Mouse (Mus musculus): ENCODE measurements at regions not wholly inside any gene's neighbourhood (a gene's known extent, or its start where the extent isn't known, plus 50 kb on each side); places are given as distances from the start of the nearest gene placed in this dataset.

DNA sequence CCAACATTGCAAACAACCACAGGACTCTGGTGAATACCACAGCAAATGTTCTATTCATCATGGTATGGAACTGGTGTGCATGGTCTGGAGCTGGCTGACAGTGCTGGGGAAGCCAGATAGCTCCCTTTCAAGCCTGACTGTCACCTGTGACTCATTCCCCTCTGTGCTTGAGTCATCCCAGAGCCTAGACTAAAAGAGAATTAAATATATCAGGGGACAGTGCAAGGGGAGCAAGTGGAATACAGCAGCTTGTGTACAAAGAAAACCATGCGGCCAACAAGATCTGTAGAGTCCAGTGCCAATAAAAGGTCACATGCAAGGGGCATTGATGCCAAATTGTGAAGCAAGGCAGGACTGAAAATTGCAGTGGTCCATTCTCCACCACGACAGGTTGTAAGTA, 117.7 kb downstream of the Pah start:
- no peak overlapping the region for H3K27ac ChIP-seq
- no peak overlapping the region for H3K4me2 ChIP-seq
- no peak overlapping the region for H3K4me3 ChIP-seq (replicated peaks)
- WGBS, result 68% methylated on average over 2 of the region's 2 CpGs
- no peaks in the 10 kb centered on the region for H3K4me1 ChIP-seq
- no peak overlapping the region for H3K9ac ChIP-seq
- no peaks in the 10 kb centered on the region for H3K36me3 ChIP-seq
- ATAC-seq (ENCODE audit: insufficient read depth, low FRiP score, low read depth), result no peak
- H3K9me3 ChIP-seq, result no peaks in the 10 kb centered on the region
- no peaks in the 10 kb centered on the region for H3K27me3 ChIP-seq (replicated peaks)

DNA sequence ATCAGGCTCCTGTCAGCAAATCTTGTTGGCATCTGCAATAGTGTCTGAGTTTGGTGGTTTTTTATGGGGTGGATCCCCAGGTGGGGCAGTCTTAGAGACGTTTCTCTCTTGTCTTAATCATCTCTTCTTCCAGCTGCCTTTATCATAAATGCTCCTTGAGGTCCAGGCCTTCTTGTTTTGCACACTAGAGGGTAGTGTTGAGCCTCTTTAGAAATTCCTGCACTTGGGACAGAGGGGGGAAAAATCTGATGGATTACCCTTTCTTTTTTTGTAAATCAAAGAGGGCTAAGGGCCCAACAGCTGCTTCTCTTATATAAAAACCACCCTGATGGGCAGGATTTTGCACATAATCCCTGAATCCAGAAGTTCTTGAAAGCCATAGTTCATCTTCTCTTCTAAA, 127.5 kb downstream of the Pah start:
- Histone ChIP-seq H3K4me2 (no peak overlapping the region), H3K9me3 (no peaks in the 10 kb centered on the region), H3K4me3 (replicated peaks) (no peak overlapping the region), H3K27me3 (replicated peaks) (no peaks in the 10 kb centered on the region), H3K9ac (no peak overlapping the region), H3K27ac (no peak overlapping the region; the same call in 1 of the 2 replicates), H3K4me1 (no peaks in the 10 kb centered on the region), H3K36me3 (no peaks in the 10 kb centered on the region)
- ATAC-seq (ENCODE audit: insufficient read depth, low FRiP score, low read depth), result no peak
- WGBS, result 3% methylated on average over 1 of the region's 1 CpGs

- H3K9me3 ChIP-seq, result no peaks in the 10 kb centered on the region
- 56% methylated on average over 8 of the region's 8 CpGs for WGBS
- H3K36me3 ChIP-seq, result no peaks in the 10 kb centered on the region
- ATAC-seq (ENCODE audit: insufficient read depth, low FRiP score, low read depth), result peak; percentile 18; the same call in 1 of the 2 replicates
- H3K27me3 ChIP-seq (replicated peaks), result no peaks in the 10 kb centered on the region
- H3K27ac ChIP-seq, result no peak overlapping the region
- H3K4me2 ChIP-seq, result no peak overlapping the region
- no peak overlapping the region for H3K4me3 ChIP-seq (replicated peaks)
- no peak overlapping the region for H3K9ac ChIP-seq
- no peaks in the 10 kb centered on the region for H3K4me1 ChIP-seq
Observed at GRCm38 (mm10) chr10:87652139-87652740, 130.6 kb downstream of the Pah start.

DNA sequence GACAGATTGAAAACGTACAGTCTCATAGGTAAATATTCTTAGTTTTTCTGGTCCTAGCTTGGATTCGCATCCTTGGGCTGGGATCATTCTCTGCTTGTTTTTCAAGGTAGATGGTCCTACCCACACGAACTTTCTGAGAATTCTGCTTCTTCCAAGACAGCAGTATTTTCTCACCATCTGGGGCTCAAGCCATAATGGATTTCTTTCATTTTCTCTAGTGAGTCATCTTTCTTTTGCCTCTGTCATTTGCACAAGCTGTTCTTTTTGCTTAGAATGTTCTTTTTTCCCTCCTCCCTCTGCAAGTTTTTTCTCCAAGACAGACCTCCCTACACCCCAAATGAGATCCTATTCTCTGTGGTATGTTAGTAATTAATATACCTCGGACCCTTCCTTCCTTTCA, 132.5 kb downstream of the Pah start:
- no peaks in the 10 kb centered on the region for H3K27me3 ChIP-seq (replicated peaks)
- no peaks in the 10 kb centered on the region for H3K9me3 ChIP-seq
- H3K27ac ChIP-seq, result no peak overlapping the region
- ATAC-seq (ENCODE audit: insufficient read depth, low FRiP score, low read depth), result no peak
- H3K4me3 ChIP-seq (replicated peaks), result no peak overlapping the region
- WGBS, result 66% methylated on average over 4 of the region's 4 CpGs
- no peak overlapping the region for H3K9ac ChIP-seq
- no peaks in the 10 kb centered on the region for H3K4me1 ChIP-seq
- no peaks in the 10 kb centered on the region for H3K36me3 ChIP-seq
- H3K4me2 ChIP-seq, result no peak overlapping the region

DNA sequence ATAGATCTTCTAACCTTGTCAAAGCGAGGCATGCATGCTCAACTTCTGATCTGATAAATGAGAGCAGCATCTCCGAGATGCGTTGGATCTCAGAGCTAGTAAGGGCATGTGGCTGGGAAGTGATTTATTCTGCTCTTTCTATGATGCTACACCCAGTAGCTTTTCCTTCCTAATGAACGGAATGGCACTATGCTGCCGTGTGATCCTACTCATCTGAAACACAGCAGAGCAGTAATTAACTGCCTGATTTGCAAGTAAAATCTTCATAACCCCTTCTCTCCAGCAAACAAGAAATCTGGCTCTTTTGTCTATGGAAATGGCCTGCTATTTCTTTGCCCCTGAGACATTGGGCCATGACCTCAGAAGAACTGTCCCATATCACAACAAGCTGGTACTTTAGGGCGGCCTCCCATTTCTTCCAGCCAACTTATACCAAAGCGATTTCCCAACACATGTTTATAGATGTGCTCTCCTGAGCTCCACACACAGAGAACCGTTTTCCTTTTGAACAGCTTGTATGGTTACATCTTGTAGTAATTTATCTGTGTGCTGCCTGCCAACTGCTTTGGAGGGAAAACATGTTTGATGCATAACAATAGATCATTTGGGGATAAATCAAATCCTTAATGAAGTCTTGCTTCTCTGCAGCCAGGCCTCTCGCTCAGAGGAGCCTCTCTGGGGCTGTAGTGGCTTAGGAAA, 144.6 kb downstream of the Pah start:
- Histone ChIP-seq H3K27me3 (replicated peaks) (no peaks in the 10 kb centered on the region), H3K9ac (no peak overlapping the region), H3K4me3 (replicated peaks) (no peak overlapping the region), H3K9me3 (no peaks in the 10 kb centered on the region), H3K4me1 (no peaks in the 10 kb centered on the region), H3K27ac (no peak overlapping the region; the same call in 1 of the 2 replicates), H3K4me2 (no peak overlapping the region), H3K36me3 (no peaks in the 10 kb centered on the region)
- ATAC-seq (ENCODE audit: insufficient read depth, low FRiP score, low read depth), result no peak
- 71% methylated on average over 9 of the region's 9 CpGs for WGBS

DNA sequence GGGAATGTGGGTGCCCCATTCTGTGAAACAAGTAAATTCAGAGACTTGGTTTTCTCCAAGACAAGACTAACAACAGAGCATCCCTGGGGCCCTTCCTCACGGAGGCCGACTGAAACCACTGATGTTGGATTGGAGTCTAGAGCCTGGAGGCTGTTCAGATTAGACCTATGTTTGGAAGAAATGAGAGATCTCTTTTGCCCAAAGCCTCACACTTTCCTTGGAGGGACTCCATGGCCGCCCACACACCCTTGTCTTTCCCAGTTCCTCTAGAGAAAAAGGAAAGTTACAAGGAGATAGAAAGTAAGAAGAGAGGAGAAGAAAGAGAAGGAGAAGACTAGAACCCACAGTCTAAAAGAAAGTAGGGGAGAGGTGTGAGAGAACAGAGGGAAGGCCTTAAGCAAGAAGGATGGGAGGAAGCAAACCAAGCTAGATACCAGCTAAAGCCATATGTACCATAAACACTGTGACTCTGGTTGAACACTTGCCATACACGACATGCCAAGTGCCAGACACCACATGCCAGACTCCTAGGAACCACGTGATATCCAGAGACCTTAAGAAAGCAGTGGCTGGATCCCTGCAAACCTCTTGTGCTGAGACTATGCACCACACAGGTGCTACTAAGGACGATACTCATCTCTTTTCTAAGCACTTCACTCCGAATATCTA, 145.3 kb downstream of the Pah start:
- Histone ChIP-seq H3K9me3 (no peaks in the 10 kb centered on the region), H3K4me1 (no peaks in the 10 kb centered on the region), H3K27ac (no peak overlapping the region; the same call in 1 of the 2 replicates), H3K4me2 (no peak overlapping the region), H3K9ac (no peak overlapping the region), H3K27me3 (replicated peaks) (no peaks in the 10 kb centered on the region), H3K36me3 (no peaks in the 10 kb centered on the region), H3K4me3 (replicated peaks) (no peak overlapping the region)
- WGBS, result 81% methylated on average over 7 of the region's 7 CpGs
- ATAC-seq (ENCODE audit: insufficient read depth, low FRiP score, low read depth), result no peak

GRCm38 (mm10) chr10:87667651-87668140, 146.1 kb downstream of the Pah start:
- Histone ChIP-seq H3K27ac (no peak overlapping the region), H3K36me3 (no peaks in the 10 kb centered on the region), H3K4me2 (no peak overlapping the region), H3K27me3 (replicated peaks) (no peaks in the 10 kb centered on the region), H3K9me3 (no peaks in the 10 kb centered on the region), H3K4me3 (replicated peaks) (no peak overlapping the region), H3K9ac (no peak overlapping the region), H3K4me1 (no peaks in the 10 kb centered on the region)
- no peak for ATAC-seq (ENCODE audit: insufficient read depth, low FRiP score, low read depth)
- 82% methylated on average over 10 of the region's 10 CpGs for WGBS

DNA sequence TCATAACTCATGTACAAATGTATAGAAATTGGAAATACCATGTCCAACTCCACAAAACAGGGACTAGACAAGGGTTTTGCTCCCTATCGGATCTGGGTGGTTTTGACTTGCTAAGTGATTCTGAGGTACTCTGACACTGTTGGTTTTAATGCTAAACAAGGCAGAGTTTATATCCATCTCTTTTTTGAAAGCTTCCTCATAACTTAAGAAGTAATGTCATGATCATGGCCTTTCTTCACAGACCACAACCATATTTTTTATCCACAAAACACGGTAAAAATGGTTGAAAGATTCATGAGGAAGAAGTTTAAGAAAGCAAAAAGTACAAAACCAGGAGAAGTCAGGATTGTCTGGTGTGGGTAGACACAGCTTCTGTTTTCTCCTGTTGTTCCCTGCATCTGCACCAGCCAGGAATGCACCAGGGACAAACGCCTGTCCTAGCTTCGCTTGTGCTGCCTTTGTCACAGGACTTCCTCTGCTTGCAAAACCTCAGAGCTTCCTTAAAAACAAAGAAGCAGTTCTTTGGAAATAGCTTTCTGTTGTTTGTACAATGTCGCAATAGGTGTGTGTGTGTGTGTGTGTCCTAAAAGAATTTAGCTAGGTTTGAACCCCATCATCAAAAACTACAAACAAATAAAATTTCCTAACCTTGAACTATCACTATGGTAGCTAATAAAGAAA, 153.3 kb downstream of the Pah start:
- H3K36me3 ChIP-seq, result no peaks in the 10 kb centered on the region
- no peaks in the 10 kb centered on the region for H3K4me1 ChIP-seq
- H3K9ac ChIP-seq, result no peak overlapping the region
- H3K27ac ChIP-seq, result no peak overlapping the region
- no peak overlapping the region for H3K4me3 ChIP-seq (replicated peaks)
- no peaks in the 10 kb centered on the region for H3K9me3 ChIP-seq
- 71% methylated on average over 5 of the region's 5 CpGs for WGBS
- no peak for ATAC-seq (ENCODE audit: insufficient read depth, low FRiP score, low read depth)
- no peaks in the 10 kb centered on the region for H3K27me3 ChIP-seq (replicated peaks)
- H3K4me2 ChIP-seq, result no peak overlapping the region

DNA sequence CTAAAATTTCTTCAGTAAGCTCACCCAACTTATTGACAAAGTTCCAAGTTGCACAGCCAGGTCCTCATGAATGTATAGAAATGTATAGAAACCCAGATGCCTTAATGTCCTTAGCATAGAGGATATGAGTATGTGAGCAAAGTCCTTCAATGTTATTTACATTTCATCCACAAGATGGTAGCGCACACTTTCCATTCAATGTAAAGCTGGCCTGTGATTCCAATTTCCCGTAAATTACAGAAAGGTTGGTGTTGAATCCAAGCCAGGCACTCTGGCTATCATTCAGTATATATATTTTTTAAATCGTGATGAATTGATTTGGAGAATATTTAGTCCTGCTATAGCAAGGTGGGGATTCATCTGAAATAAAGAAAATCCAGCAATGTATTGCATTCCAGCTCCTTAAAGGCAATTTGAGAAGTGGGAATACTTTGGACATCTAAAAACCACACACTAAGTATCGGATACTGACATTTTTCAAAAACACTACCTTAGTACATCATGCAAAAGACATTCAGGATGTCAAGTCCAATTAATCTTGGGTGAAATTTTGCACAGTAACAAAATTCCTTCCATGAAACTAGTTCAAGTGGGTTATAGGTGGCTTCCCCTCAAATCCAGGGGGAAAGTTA, 154.6 kb downstream of the Pah start:
- Histone ChIP-seq H3K4me1 (no peaks in the 10 kb centered on the region), H3K9me3 (no peaks in the 10 kb centered on the region), H3K4me2 (no peak overlapping the region), H3K4me3 (replicated peaks) (no peak overlapping the region), H3K36me3 (no peaks in the 10 kb centered on the region), H3K9ac (no peak overlapping the region), H3K27me3 (replicated peaks) (no peaks in the 10 kb centered on the region), H3K27ac (no peak overlapping the region)
- no peak for ATAC-seq (ENCODE audit: insufficient read depth, low FRiP score, low read depth)
- 55% methylated on average over 4 of the region's 4 CpGs for WGBS

- H3K27ac ChIP-seq, result no peak overlapping the region
Observed at GRCm38 (mm10) chr10:87678984-87679383, 157.4 kb downstream of the Pah start.

DNA sequence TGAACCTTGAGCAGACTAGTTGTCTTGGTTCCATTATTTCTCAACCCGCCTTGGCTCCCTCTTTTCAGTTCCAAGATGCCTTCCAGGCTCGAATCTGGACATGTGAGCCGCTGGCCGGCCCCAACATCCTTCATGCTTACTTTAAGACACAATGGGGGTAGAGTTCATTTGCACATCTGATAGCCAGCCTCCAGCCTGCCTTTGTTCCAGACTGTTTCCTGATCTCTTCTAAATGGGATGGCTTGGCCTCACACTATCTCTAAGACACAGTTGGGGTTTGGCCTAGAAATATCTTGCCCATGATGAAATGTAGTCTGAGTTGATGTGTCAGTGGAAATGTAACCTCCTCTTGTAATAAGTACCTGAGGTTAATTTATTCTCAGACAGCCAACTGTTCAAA, 164.7 kb downstream of the Pah start:
- H3K27me3 ChIP-seq (replicated peaks), result no peaks in the 10 kb centered on the region
- no peaks in the 10 kb centered on the region for H3K36me3 ChIP-seq
- no peaks in the 10 kb centered on the region for H3K9me3 ChIP-seq
- H3K27ac ChIP-seq, result no peak overlapping the region
- no peak overlapping the region for H3K9ac ChIP-seq
- H3K4me3 ChIP-seq (replicated peaks), result no peak overlapping the region
- no peak for ATAC-seq (ENCODE audit: insufficient read depth, low FRiP score, low read depth)
- no peak overlapping the region for H3K4me2 ChIP-seq
- WGBS, result 84% methylated on average over 4 of the region's 4 CpGs
- H3K4me1 ChIP-seq, result no peaks in the 10 kb centered on the region

More at GRCm38 (mm10) chr10:87678984-87679383, 157.4 kb downstream of the Pah start:
- no peak overlapping the region for H3K4me3 ChIP-seq (replicated peaks)
- ATAC-seq (ENCODE audit: insufficient read depth, low FRiP score, low read depth), result no peak
- H3K9ac ChIP-seq, result no peak overlapping the region
- H3K4me1 ChIP-seq, result no peaks in the 10 kb centered on the region
- H3K36me3 ChIP-seq, result no peaks in the 10 kb centered on the region
- H3K9me3 ChIP-seq, result no peaks in the 10 kb centered on the region
- H3K4me2 ChIP-seq, result no peak overlapping the region
- H3K27me3 ChIP-seq (replicated peaks), result no peaks in the 10 kb centered on the region

Measured in stomach, embryonic 15.5 days (tissue).